Mouse (Mus musculus): ENCODE measurements around the gene Tmem256. TPM values are rescaled to one million over a fixed set of nuclear protein-coding genes. Genes with fewer than 3 reads are reported as not detected.

Tmem256 gene
- polyA plus RNA-seq, 1 experiment, result 99.3 TPM

DNA sequence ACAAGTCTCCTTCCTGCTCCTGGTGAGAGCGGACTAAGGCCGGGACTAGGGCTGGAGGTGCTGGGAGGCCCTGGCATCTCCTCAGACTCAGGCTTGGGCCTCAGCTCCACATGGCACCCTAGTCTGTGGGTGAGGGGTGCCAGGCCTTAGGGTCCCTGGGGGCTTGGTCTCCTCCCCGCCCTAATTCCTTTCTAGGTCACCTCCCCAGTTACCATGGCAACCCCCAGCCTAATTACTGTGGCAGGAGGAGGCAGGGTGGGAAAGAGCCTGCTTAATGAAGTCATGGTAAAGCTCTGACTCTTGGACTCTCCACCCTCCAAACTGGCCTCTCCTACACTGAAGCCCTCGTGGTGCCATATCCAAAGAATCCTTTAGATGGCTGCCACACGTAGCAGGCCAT is 9.5 kb upstream of the Tmem256 start:
- no peaks in the 10 kb centered on the region for H3K36me3 ChIP-seq (ENCODE audit: control insufficient read depth, insufficient read depth, low read length)
- WGBS, result 72% methylated on average over 5 of the region's 5 CpGs
- no peaks in the 10 kb centered on the region for H3K27me3 ChIP-seq (ENCODE audit: control insufficient read depth, insufficient read depth, low read length)
- no peak overlapping the region for H3K27ac ChIP-seq (ENCODE audit: insufficient read depth, low read depth, low read length)
- peaks cover 2% of the 10 kb centered on the region for H3K4me1 ChIP-seq (ENCODE audit: control insufficient read depth, insufficient read depth, insufficient read length, low read length)
- no peak overlapping the region for H3K4me3 ChIP-seq (ENCODE audit: low read depth, low read length)
- TF ChIP-seq POLR2A (IDR thresholded peaks at IDR 0.05; ENCODE audit: low read depth, low read length) (no peak), CTCF (IDR thresholded peaks at IDR 0.05; ENCODE audit: extremely low read depth, insufficient read length, insufficient replicate concordance, low read depth, low read length) (no peak)

DNA sequence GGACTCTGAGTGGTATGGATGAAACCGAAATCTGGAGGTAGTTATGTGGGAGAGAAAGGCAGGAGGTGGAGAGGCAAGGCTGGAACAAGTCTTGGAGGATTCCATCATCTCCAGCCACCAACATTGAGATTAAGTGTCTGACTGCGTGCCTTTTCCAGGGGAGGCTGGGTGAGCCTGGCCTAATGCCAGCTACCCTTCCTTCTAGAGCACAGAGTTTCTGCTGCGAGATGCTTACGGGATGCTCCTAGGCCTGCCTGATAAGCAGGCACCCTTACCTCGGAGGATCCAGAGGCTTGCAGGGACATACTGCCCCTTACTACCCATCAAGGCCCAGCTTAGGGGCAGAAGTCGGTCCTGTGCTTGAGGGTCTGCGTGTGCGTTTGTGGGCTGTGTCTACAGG is 4.8 kb upstream of the Tmem256 start:
- WGBS, result 46% methylated on average over 8 of the region's 8 CpGs
- Histone ChIP-seq H3K27me3 (ENCODE audit: control insufficient read depth, insufficient read depth, low read length) (peaks cover 12% of the 10 kb centered on the region), H3K4me3 (ENCODE audit: low read depth, low read length) (peak overlapping the region; percentile 42), H3K27ac (ENCODE audit: insufficient read depth, low read depth, low read length) (no peak overlapping the region), H3K36me3 (ENCODE audit: control insufficient read depth, insufficient read depth, low read length) (no peaks in the 10 kb centered on the region), H3K4me1 (ENCODE audit: control insufficient read depth, insufficient read depth, insufficient read length, low read length) (peaks cover 4% of the 10 kb centered on the region)
- TF ChIP-seq POLR2A (IDR thresholded peaks at IDR 0.05; ENCODE audit: low read depth, low read length) (no peak), CTCF (IDR thresholded peaks at IDR 0.05; ENCODE audit: extremely low read depth, insufficient read length, insufficient replicate concordance, low read depth, low read length) (no peak)

DNA sequence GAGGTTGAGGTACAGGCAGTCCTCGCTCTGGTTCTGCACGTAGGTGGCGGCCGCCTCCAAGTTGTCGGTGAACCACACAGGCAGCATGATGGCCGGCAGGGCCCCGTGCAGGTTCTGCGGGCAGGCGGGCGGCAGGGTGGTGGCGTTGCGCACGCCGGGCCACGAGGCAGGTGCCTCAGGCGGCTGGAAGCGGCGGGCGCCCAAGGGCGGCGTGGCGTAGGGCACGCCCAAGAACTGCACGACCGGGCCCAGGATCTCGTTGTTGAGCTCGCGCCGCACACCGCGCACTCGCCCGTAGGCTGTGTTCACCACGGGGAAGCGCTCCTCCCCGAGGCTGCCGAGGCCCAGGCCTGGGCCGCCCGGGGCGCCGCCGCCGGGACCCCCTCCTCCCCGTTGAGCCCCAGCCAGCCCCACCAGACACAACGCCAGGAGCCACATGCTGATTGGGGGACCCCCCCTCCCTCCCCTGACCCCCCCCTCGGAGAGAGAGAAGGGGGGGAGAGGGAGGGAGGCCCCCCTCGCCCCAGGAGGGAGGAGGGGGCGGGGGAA is 4.2 kb upstream of the Tmem256 start:
- TF ChIP-seq CTCF (IDR thresholded peaks at IDR 0.05; ENCODE audit: extremely low read depth, insufficient read length, insufficient replicate concordance, low read depth, low read length), result no peak
- no peak for TF ChIP-seq POLR2A (IDR thresholded peaks at IDR 0.05; ENCODE audit: low read depth, low read length)
- H3K4me1 ChIP-seq (ENCODE audit: control insufficient read depth, insufficient read depth, insufficient read length, low read length), result peaks cover 4% of the 10 kb centered on the region
- no peak overlapping the region for H3K27ac ChIP-seq (ENCODE audit: insufficient read depth, low read depth, low read length)
- no peaks in the 10 kb centered on the region for H3K36me3 ChIP-seq (ENCODE audit: control insufficient read depth, insufficient read depth, low read length)
- WGBS, result 5% methylated on average over 48 of the region's 48 CpGs
- peak overlapping the region; percentile 42 for H3K4me3 ChIP-seq (ENCODE audit: low read depth, low read length)
- peaks cover 12% of the 10 kb centered on the region for H3K27me3 ChIP-seq (ENCODE audit: control insufficient read depth, insufficient read depth, low read length)

DNA sequence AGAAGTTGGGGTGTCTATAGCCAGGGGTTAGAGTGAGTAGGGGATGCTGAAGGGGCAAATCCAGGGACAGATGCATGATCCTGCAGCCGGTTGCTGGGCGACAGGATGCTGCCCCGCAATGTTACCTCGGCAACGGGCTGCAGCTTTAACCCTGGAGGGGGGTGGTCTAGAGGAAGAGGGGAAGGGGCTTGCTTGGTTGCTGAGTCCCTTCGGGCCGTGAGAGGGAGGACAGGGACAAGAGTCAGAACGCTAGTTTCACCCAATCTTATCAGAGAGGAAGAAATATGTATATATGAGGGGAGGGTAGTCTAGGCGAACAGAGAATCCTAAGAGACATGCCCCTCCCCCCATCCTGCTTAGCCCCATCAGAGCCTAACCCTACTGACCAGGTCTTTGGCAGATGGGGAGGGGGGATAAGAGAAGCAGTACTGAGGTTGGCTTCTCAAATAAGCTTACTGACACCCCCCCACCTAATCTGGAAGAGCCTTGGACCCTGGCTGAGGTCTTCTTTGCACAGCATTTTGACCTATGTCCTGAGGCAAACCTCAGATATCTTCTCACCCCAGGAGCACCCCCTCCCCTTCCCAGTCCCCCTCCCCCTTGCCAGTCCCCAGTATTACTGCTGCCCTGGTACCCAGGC is 2.9 kb upstream of the Tmem256 start:
- Histone ChIP-seq H3K4me3 (ENCODE audit: low read depth, low read length) (no peak overlapping the region), H3K27me3 (ENCODE audit: control insufficient read depth, insufficient read depth, low read length) (peaks cover 12% of the 10 kb centered on the region), H3K27ac (ENCODE audit: insufficient read depth, low read depth, low read length) (no peak overlapping the region), H3K4me1 (ENCODE audit: control insufficient read depth, insufficient read depth, insufficient read length, low read length) (peaks cover 4% of the 10 kb centered on the region), H3K36me3 (ENCODE audit: control insufficient read depth, insufficient read depth, low read length) (no peaks in the 10 kb centered on the region)
- WGBS, result 54% methylated on average over 9 of the region's 9 CpGs
- TF ChIP-seq CTCF (IDR thresholded peaks at IDR 0.05; ENCODE audit: extremely low read depth, insufficient read length, insufficient replicate concordance, low read depth, low read length), result no peak
- no peak for TF ChIP-seq POLR2A (IDR thresholded peaks at IDR 0.05; ENCODE audit: low read depth, low read length)

DNA sequence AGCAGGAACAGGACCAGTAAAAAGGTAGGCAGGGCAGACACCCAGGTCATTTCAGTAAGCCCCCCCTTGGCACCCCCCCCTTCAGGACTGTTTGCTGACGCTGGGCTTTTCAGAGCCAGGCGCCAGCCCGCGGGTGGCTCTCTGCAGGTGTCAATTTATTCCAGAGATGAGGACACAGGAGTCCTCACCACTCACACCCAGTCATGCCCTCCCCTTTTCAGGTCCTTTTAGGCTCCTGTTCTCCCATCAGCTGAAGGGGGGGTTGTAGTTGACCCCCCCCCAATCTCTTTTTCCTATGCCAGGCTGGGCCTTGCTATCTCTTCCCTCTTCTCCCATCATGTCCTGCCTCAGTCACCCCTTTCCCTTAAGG is 2.4 kb upstream of the Tmem256 start:
- H3K36me3 ChIP-seq (ENCODE audit: control insufficient read depth, insufficient read depth, low read length), result no peaks in the 10 kb centered on the region
- no peak overlapping the region for H3K27ac ChIP-seq (ENCODE audit: insufficient read depth, low read depth, low read length)
- peaks cover 12% of the 10 kb centered on the region for H3K27me3 ChIP-seq (ENCODE audit: control insufficient read depth, insufficient read depth, low read length)
- TF ChIP-seq CTCF (IDR thresholded peaks at IDR 0.05; ENCODE audit: extremely low read depth, insufficient read length, insufficient replicate concordance, low read depth, low read length), result no peak
- TF ChIP-seq POLR2A (IDR thresholded peaks at IDR 0.05; ENCODE audit: low read depth, low read length), result no peak
- peaks cover 4% of the 10 kb centered on the region for H3K4me1 ChIP-seq (ENCODE audit: control insufficient read depth, insufficient read depth, insufficient read length, low read length)
- 18% methylated on average over 4 of the region's 4 CpGs for whole genome bisulfite sequencing
- no peak overlapping the region for H3K4me3 ChIP-seq (ENCODE audit: low read depth, low read length)

DNA sequence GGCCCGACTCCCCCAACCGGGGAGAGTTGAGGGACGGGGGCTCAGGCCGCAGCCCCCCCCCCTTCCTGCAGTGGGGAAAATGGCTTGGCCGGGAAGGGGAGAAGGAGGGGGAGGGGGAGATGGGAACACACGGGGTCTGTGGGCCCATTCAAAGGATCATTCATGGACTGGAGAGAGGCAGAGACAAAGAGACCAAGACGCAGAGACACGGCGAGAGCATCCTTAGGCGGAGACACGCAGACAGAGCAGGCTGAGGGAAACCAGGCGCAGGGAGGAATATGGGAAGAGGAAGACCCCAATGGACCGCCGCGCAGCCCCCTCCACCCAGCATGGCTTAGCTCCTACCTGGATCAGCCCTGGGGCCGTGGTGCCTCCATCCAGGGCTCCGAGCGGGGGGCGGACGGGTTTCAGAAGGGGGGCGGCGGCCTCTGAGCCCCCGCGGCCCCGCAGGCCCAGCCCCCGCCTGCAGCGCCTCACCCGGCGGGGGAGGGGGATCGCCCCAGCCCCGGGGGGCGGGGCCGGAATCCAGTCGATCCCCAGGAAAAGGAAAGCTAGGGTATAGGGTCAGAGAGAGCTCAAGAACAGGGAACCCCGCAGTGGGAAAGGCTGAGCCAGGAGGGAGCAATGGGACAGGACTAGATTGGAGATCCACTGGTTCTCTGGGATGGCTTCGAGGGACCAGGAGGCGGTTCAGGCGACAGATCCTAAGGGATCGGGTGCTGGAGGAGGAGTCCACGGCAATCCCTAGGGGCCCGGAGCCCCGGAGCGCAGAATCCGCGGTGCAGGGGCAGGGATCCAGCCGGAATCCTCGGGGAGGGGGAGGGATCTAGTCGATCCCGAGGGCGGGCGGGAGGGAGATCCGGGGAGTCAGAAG is 1.4 kb upstream of the Tmem256 start:
- Histone ChIP-seq H3K4me1 (ENCODE audit: control insufficient read depth, insufficient read depth, insufficient read length, low read length) (peaks cover 4% of the 10 kb centered on the region), H3K27me3 (ENCODE audit: control insufficient read depth, insufficient read depth, low read length) (peaks cover 12% of the 10 kb centered on the region), H3K4me3 (ENCODE audit: low read depth, low read length) (peak overlapping the region; percentile 76), H3K27ac (ENCODE audit: insufficient read depth, low read depth, low read length) (no peak overlapping the region), H3K36me3 (ENCODE audit: control insufficient read depth, insufficient read depth, low read length) (no peaks in the 10 kb centered on the region)
- TF ChIP-seq POLR2A (IDR thresholded peaks at IDR 0.05; ENCODE audit: low read depth, low read length) (no peak), CTCF (IDR thresholded peaks at IDR 0.05; ENCODE audit: extremely low read depth, insufficient read length, insufficient replicate concordance, low read depth, low read length) (no peak)
- 6% methylated on average over 49 of the region's 52 CpGs for WGBS

DNA sequence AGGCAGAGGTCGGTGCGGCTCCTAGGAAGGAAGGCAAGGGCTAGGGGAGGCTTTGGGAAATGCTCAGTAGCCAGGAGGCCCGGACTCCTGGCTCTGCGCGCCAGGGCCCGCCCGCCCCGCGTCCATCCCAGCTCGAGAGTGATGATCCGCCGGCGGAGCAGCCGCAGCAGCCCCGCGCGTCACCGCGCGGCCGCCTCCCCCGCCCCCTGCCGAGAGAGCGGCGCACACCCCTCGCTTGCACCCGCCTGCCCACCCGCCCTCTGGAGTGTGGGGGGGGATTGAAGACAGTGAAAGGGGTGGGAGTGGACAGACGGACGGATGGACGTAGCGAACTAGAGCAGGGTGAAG is 736 bp upstream of the Tmem256 start, which contains the start of gene Nlgn2:
TSS of gene Nlgn2 (minus strand) at position 181 of the 348 bp plus-strand sequence.
- WGBS, result under 1% methylated on average over 32 of the region's 32 CpGs
- Histone ChIP-seq H3K27me3 (ENCODE audit: control insufficient read depth, insufficient read depth, low read length) (peaks cover 12% of the 10 kb centered on the region), H3K27ac (ENCODE audit: insufficient read depth, low read depth, low read length) (peak within 1 kb of the TSS; percentile 63), H3K36me3 (ENCODE audit: control insufficient read depth, insufficient read depth, low read length) (no peaks in the 10 kb centered on the region), H3K4me1 (ENCODE audit: control insufficient read depth, insufficient read depth, insufficient read length, low read length) (peaks cover 4% of the 10 kb centered on the region), H3K4me3 (ENCODE audit: low read depth, low read length) (peak within 1 kb of the TSS; percentile 76)
- TF ChIP-seq CTCF (IDR thresholded peaks at IDR 0.05; ENCODE audit: extremely low read depth, insufficient read length, insufficient replicate concordance, low read depth, low read length), result no peak
- no peak for TF ChIP-seq POLR2A (IDR thresholded peaks at IDR 0.05; ENCODE audit: low read depth, low read length)

Measured in small intestine, adult 2 months (tissue).